Mouse (Mus musculus) E14TG2a.4 (cell line): Measurements from ENCODE around the gene Hipk4.

Source experiments
- CTCF ChIP-seq: conservative IDR thresholded peaks from 2 replicates; pipeline ENCODE4 v1.5.1; 2014; ENCODE audit warnings: low read length
- NANOG ChIP-seq: IDR thresholded peaks from 2 replicates; pipeline ENCODE4 v1.6.1; 2014; ENCODE audit warnings: borderline replicate concordance, low read length, mixed read lengths
- POU5F1 ChIP-seq: IDR thresholded peaks from 2 replicates; pipeline ENCODE4 v1.6.1; 2014; ENCODE audit warnings: low read length, borderline replicate concordance

- no peak for TF ChIP-seq CTCF
- TF ChIP-seq NANOG, result no peak; the same call in 1 of the 2 replicates
- no peak for TF ChIP-seq POU5F1
These were observed 46.6 kb downstream of the Hipk4 start for GRCm38 (mm10) chr7:27569580-27570224.
